Mouse (Mus musculus) thymus, postnatal 14 days (tissue): ENCODE measurements around the gene Lrit3.

ENCODE experiments used
- DNase-seq: peaks from one replicate; pipeline ENCODE4 v3.0.0; 2021

Gene Lrit3

DNA sequence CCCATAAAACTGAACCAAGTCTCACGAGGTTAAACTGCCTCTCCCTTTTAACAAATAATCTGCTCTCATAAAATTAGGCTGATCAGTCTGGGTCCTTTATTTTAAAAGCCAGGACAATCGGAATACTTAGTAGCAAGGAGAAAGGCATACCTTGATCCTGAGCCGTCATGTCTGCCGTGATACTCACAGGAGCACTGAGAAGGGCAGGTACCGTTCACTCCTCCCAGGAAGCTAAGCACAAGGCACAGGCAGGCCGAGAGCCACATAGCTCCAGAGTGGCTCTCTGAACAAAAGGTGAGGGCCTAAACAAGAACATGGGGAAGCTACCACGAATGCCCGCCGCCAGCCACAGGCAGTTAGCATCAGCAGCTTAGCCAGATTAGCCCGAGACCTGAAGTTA lies at the start of gene Lrit3:
Gene Lrit3 (minus strand): TSS at position 266 of the 400 bp plus-strand sequence.
- no peak for DNase-seq

DNA sequence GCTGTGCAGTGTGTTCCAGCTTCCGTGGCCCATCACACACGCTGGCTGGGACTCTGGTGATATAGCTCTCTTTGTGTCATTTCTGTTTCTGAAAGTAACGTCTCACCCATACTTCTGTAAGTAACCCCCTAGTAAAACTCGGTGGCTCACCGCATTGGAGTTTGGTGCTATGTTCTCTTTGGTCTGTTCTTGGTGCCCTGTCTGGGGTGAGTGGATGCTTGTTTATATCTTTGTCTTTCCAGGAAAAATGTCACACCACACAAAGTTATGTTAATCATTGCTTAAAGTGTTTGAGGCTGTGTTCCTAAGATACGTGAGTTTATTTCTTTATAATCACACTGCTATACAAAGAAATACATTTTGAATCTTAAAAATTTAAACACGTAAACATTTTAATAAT lies 43.0 kb upstream of the Lrit3 start:
- DNase-seq, result no peak

DNA sequence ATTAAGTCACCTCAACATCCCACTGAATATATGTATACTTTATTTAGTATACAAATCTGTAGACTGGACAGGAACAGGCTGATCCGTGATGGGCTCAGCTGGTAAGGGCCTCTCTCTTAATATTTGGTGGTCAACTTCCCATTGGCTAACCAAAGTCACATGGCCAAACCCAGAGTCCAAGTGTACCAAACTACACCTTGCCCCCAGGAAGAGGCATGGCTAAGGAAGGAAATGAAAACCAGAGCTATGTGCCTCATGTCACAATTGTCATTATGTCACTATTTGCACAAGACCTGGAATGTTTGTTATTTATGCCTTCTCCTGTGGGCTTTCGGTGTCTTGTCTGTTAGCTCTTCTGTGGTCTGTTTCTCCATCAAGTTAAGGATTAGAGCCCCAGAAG lies 42.0 kb upstream of the Lrit3 start:
- DNase-seq, result no peak

DNA sequence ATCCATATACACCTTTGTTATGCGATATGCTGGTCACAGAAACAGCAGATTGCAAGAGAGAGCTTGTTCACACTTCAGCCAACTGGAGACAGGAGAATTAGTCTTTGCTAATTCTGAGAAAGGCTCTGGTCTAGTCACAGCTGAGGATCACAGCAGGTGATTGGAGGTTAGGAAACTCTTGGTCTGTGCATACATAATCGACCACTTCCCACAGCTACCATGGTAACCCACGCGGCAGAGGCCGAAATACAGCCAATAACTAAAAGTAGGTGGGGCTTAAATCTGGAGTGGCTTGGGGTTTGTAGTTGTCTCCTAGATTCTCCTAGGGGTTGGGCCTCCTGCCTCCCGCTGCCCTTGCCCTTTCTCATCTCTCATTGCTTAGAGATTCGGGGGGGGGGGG lies 34.2 kb upstream of the Lrit3 start:
- DNase-seq, result no peak

DNA sequence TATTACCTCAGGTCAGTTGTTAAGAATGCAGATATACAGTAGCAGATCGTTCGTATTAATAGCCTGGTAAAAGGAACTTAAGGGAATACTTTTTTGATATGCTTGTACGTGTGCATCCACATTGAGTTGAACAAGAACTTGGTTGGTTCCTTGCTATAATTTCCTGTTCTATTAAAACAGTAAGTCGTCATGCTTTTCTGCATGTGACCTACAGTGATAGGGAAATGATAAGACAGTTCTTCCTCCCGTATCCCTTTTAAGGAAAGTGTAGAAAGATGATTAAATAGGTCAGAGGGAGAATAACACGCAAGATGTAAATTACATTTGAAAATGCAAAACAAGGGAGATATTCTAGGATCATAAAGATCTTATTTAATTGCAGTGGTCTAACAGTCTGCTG lies 33.1 kb upstream of the Lrit3 start:
- no peak for DNase-seq

DNA sequence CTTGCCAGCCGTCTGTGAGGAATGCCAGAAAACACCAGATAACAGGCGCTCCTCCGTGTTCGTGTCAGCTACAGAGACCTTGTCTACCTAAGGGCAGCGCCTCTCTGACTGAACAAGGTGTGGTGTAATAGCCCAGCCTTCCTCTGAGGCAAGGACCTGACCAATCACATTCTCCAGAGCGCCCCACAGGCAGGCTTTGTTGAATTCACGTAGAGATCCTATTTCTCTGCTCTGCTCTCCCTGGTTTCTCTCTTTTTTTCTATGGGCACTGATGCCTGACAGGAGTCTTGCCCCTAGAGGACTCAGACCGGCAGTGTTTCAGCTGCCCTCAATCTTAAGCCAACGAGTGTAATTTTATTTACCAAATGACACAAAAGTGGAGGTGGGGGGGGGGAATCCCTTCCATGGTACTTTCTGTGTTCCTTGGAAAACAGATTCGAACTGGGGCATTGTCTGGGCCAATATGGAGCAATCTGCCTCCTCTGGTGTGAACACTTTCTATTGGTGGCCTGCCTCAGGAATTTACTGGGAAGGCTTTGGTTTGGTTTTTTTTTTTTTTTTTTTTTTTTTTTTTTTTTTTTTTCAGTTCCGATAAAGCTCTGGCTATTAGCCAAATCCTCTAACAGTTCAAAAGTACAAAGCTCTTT lies 32.3 kb upstream of the Lrit3 start:
- DNase-seq, result no peak

DNA sequence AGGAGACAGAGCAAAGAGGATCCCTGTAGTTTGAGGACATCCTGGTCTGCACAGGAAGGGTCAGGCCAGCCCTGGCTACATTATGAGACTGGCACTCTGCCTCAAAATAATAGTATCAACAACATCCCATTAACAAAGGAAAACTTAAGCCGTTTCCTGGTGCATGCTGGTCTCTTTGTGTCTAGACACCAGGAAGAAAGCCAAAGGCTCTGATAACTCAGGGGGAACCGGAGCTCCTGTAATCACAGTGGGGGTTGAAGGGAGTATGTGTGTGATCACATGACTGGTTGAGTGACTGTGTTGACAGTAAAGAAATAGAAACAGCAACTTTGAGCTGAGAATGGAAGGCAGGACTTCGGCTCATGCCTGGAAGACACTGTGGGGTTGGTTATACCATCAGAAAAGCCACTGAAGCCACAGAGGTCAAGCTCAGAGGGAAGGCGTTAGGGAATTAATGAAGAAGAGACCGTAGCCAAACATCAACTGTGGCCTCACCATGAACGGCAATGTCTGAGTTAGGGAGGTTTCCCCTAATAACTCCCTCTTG lies 31.6 kb upstream of the Lrit3 start, which contains the start of gene Cfi:
Gene Cfi (plus strand): TSS at position 497 of the 547 bp plus-strand sequence.
- DNase-seq, result no peak

DNA sequence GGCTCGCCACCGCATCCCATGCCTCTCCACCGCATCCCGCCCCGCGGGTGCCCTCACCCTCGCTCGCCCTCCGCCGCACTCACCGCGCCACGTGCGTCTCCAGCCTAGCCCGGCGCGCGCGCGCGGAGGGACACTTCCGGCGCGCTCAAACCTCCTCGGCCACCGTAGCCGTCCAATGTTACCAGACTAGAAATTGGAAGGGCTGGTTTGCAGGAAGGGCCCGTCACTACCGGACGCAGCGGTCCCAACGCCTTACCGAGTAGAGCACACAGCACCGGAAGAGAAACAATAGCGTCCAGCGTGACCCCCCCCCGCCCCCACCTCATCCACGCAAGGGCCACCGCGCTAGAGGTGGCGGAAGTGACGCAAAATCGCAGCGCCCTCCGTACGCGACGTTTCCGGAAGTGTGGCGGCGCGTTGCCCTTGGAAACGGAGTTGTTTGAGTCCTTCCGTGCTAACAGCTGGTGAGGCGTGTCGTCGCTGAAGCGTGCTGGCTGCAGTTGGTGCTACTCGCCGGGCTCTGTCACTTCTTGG lies 27.3 kb upstream of the Lrit3 start, which contains the start of gene Gar1:
Gene Gar1 (minus strand): TSS at position 362 of the 534 bp plus-strand sequence.
- DNase-seq, result peak; percentile 95

DNA sequence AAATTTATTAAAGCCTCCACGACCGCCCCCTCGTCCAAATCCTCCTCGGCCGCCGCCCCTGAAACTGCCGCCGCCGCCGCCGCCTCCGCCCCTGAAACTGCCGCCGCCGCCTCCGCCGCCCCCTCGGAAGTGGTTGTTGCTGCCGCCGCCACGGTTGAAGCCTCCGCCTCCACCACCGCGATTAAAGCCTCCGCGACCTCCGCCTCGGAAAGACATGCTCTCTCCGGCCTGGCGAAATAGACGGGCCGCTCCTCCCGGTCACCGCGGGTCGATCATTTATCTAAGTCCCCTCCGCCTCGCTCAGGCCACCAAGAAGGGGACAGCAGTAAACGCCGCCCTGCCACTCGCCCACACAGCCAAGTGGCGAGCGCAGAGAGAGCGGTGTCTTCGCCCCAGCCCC lies 26.8 kb upstream of the Lrit3 start:
- DNase-seq, result peak; percentile 74

DNA sequence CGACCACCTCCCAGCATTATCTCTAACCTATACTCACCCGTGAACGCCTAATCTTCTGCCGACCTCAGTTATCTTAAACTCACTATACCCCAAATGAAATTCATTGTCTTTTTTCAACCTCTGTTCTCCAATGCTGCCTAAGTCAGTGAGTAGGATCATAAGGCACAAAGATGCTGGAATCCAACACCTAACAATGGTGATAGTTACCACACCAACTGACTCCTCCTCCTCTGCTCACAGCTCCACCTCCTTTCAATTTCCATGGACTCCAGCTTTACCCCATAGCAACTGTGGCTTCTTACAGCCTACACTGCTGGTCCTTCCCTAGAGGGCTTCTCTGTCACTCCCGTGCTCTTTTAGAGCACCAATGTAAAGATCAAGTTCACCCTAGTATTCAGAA lies 23.9 kb upstream of the Lrit3 start:
- no peak for DNase-seq

DNA sequence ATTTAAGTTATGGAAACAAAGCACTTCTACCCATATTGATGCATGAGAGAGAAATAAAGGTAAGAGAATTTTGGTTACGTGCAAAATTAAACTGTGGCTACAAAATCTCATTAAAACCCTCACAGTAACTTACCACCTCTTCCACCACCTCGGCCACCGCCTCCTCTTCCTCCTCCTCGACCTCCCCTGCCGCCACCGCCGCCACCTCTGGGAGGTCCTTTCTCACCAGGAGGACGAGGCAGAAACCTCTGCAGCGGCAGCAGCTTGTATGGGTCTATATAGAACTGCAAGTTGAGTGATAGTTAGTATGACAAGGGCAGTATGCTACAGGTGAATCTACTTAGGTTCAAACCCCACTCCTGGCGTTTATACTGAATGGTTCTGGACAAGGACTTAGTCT lies 22.9 kb upstream of the Lrit3 start:
- DNase-seq, result no peak

DNA sequence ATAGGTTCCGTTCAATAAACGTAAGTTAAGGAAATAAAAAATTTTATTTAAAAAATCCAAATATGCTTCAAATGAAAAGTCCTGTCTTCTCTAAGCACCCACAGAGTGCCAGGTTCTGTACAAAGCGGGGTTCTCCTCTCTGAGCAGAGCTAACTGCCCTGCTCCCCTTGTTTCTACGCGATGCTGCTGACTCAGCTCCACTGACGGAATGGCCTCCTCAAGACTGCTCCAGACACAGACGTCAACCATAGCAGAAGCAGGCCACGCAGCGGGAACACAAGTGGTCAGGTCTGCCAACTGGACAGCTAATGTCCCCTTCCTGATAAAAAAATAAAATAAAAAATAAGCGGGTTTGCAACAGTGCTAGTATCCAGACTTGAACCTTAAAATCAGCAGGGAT lies 21.1 kb upstream of the Lrit3 start:
- no peak for DNase-seq

DNA sequence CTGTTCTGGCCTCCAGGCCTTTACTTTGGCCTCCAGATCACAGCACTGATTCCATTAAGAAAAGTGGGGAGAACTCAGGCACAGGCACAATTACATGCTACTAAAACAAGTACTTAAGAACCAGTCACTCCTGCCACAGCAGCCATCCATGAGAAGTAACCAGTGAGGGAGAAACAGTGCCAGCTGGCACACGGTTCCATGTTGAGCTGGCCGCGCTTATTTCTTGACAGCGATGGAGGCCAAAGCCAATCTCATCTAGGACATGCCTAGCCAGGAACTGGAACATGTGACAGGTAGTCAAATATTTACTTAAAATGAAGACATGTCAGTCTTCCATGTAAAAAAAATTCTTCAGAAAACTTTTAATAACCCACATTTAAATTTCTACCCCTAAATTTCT lies 20.3 kb upstream of the Lrit3 start:
- no peak for DNase-seq

DNA sequence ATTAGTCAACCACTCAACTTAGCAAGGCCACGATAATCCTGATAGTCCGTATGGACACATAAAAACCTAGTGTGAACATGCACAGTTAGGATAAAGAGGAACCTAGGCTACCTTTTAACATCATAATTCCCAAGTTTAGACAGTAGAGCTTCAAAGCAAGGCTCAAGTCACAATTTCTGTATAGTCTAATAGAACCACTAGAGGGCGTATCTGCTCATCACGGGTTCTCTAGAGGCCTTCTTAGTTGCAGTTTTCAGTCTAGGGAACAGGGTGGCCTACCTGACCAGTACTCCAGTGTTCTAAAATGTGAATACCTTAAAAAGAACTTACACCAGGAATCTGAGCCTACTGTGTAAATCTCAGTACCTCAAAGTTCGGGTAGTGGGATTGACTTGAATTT lies 19.5 kb upstream of the Lrit3 start:
- DNase-seq, result peak; percentile 21

DNA sequence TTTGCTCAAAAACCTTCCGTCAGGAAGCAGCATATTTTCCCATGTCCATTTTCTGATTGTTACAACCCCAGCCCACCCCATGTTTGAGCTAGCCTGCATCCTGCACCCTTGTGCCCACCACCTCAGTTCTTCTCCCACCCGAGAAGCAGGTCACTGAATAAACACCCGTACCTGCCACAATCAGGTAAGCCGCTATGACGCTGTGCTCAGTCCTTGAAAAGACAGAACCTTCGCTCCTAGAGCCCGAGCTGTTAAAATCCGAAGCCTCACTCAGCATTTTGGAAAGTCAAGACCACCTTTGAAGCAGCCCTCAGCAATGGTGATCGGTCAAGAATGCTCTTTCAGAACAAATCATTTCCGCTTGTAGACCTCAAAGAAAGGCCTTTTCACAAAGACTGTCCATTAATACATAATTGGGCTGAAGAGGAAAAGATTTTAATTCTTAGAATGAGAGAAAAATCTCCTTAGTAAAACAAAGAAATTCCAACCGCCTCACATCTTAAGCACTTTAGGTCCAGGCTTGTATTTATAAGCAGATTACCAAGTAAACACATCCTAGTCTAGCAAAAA lies 18.5 kb upstream of the Lrit3 start, which contains the start of gene Rrh:
Gene Rrh (minus strand): TSS at position 382 of the 570 bp plus-strand sequence.
- no peak for DNase-seq

DNA sequence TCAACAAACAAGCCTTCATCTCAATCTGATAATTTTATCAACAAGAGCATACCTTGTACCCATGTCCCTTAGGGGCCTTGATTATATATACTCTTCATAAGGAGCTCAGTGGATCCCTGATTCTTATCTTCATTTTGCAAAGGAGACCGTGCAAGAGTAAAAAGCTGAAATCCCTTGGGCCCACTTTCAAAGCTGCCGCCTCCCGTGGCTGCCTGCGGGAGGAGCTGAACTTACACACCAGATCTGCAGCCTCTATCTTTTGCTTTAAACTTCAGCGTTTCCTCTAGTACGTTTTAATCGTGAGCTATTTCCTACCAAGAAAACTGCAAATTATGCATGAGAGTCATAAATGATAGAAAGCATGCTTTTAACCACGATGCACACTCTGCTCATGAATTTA lies 17.9 kb upstream of the Lrit3 start:
- DNase-seq, result no peak

DNA sequence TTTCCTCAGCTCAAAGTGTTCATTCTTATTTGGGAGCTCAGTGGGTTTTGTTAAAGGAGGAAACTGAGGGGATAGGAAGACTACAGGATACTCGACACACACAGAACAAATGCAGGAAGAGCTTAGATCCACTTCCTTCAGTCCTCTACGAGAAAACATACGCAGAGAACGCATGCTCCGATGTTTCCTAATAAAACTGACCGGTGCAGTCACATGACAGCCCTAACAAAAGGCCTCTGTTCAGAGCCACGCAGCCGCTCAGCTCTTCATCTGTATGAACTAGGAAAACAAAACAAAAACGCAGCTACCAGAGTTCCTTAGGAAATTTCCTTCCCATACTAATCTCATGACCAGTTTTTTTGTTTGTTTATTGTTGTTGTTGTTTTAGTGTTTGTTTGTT lies 17.0 kb upstream of the Lrit3 start:
- DNase-seq, result no peak

DNA sequence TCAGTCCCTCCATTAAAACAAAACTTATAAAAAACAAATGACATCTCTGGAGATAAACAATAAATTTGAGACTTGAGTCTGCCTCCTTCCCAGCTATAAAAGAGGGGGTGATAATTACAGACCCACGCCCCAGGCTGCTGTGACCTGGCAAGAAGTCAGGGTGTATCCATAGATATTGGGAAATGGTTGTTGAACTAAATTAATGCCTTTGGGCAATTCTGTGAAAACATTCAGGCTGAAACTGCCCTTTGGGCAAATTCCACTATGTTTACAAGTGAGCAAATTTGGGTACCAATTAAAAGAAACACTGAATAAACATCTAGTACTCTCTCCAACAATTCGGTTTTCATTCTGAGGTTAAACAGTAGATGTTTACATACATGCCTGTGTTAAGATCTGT lies 4.8 kb downstream of the Lrit3 start:
- no peak for DNase-seq

DNA sequence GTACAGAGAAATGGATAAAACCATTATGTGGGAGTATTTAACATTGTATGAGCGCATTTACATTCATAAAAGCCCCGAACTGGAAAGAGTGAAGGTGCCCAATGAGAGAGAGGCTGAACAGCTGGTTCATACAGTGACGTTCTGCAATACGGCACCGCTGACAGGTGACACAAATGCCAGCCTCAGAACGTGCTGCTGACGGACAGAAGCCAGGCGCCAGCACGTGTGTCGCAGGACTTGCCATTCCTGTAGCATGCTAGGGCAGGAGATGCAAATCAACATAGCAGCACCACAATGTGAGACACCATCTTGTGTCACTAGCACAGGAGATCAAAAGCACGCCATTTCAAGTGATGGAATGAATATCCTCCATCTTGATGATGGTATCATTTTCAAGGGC lies 5.3 kb downstream of the Lrit3 start:
- no peak for DNase-seq

DNA sequence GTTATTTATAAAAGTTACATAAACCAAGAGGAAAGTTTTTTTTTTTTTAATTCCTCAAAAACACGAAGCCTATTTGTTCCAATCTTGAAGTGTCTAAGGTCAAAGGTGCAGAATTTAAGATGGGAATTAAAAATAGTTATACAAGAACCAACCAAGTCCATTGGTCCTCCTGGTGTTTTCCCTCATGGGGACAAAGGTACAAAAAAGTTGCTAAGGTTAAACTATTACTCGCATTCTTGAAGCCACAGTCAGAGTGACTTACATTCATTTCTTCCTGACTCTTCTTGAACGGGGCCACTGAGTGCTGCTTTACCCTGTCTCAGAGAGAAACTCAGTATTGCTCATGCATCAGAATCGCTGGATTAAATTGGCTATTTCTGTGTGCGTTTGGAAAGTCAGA lies 6.5 kb downstream of the Lrit3 start:
- DNase-seq, result no peak

DNA sequence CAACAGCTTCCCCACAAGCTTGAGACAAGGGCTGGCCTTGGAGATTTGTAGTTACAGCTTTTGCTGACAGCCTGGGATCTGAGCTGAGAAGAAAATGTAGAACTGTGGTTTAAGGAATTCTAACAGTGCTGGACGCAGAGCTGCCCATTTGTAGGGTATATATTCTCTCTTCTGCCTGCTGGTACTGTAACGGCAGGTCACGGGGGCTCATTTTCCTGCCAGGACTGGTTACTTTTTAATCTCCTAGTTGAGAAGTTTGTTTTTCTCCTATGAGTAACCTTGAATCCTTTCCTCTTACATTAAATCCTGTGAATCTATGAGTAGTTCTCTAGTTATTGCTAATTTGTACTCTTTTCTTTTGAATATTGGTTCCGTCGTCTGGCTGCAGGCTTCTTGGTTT lies 10.0 kb downstream of the Lrit3 start:
- no peak for DNase-seq

DNA sequence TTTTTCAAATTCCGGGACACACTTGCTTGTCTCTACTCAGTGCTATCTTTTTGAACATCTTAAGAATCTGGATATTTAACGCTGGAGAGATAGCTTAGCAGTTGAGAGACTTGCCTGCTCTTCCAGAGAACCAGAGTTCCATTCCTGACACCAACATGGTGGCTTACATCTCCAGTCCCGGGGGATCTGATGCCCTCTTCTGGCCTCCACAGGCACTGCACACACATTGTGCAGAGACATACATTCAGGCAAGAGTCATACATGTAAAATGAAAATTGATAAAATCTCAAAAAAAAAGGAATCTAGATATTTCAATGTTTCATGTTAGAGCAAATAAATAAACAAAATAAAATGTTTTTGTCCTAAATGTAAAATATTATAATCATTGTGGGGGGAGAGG lies 21.1 kb downstream of the Lrit3 start:
- no peak for DNase-seq

DNA sequence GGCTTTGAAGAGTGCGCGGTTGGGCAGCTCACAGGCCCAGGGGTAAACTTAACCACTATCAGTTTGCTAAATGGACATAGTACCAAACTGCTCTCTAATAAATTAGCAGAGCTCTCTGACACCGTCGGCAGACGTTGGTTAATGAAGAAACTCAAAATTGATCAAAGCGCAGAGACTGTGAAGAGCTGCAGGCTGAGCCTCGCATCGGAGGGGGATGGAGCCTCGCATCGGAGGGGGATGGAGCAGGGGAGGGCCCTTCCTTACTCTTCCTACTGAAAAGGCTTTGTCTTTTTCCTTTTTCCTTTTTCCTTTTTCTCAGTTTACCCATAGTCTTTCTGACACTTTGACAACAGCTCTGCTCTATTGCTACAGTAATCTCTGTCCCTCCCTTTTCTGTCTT lies 22.4 kb downstream of the Lrit3 start:
- no peak for DNase-seq

DNA sequence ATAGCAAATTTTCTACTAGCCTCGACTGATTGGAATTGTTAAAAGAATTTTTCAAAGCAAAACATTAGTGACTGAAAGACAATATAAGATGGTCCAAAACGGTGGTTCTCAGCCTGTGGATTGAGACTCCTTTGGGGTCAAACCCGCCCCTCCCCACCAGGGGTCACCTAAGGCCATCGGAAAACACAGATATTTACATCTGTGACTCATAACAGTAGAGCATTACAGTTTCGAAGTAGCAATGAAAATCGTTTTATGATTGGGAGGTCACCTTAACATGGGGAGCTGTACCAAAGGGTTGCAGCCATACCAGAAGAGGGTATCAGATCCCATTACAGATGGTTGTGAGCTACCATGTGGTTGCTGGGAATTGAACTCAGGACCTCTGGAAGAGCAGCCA lies 32.6 kb downstream of the Lrit3 start:
- no peak for DNase-seq
